Mouse (Mus musculus): ENCODE data around the gene Rnls.

- TF ChIP-seq CTCF (IDR thresholded peaks at IDR 0.05) (no peak), POLR2A (IDR thresholded peaks at IDR 0.05; ENCODE audit: insufficient read depth, low read depth, low read length) (no peak)
Measured at GRCm38 (mm10) chr19:33317130-33317529, 75.0 kb downstream of the Rnls start.

Data from heart, adult 2 months (tissue).